Mouse (Mus musculus): ENCODE results near the gene Suv39h2. TPM values are rescaled to one million over a fixed set of nuclear protein-coding genes. Genes with fewer than 3 reads are reported as not detected.

Suv39h2 gene
- polyA plus RNA-seq (2017; shearing (Covaris generic)): 0.89 TPM

GRCm38 (mm10) chr2:3474861-3475283, at the start of gene Suv39h2:
Gene Suv39h2, minus strand, starts transcription at chr2:3475031.

GRCm38 (mm10) chr2:3512552-3513454, 38.0 kb upstream of the Suv39h2 start, which contains the start of the genes Gm45902, Hspa14 and Cdnf:
Gene Gm45902, minus strand, starts transcription at chr2:3512790.
Gene Hspa14, minus strand, starts transcription at chr2:3512814.
Gene Cdnf, plus strand, starts transcription at chr2:3513030.

DNA sequence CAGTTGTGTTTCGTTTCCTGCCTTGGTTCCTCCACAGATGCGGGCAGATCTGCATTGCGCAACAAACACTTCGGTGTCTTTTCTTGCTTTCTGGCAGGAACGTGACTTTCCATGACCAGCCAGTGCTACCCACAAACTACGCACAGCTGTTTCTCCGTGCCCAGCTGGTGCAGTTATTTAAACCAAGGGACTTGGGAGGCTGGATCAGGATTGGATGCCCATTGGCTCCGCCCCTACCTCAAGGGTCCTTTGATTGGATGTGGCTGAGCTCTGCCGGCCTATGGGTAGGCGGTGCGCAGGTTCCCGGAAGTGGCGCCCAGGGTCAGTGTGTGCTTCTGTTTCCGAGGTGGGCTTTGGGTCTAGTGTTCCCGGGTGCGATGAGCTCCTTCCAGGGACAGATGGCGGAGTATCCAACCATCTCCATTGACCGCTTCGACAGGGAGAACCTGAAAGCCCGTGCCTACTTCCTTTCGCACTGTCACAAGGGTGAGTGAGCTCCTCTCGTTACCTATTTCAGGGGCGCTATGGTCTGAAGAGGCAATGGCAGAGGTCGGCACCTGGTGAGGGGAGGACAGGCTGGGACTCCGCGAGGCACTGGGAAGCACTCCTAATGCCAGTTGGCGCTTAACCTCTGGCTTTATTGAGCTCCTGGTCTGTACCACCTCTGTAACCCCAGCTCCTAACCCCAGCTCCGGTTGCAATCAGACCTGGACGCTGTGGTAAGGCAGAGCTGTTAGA, 50.8 kb downstream of the Suv39h2 start, which contains the start of gene Dclre1c:
Gene Dclre1c (plus strand): TSS at position 291 of the 738 bp plus-strand sequence.

GRCm38 (mm10) chr2:3422548-3422947, 52.3 kb downstream of the Suv39h2 start, which contains the start of gene Meig1:
Gene Meig1, minus strand, starts transcription at chr2:3422648.

Other genes starting within 250 kb of the Suv39h2 start
- gene Nmt2, start 190.8 kb downstream of the Suv39h2 start, polyA plus RNA-seq (2017; shearing (Covaris generic)): 13.8 TPM
- 24.5 TPM for gene Rpp38, start 142.4 kb downstream of the Suv39h2 start, polyA plus RNA-seq (2017; shearing (Covaris generic))
- gene Acbd7, start 138.9 kb downstream of the Suv39h2 start, polyA plus RNA-seq (2017; shearing (Covaris generic)): not detected
- not detected for gene Olah, start 77.8 kb downstream of the Suv39h2 start, polyA plus RNA-seq (2017; shearing (Covaris generic))
- gene Meig1, start 52.4 kb downstream of the Suv39h2 start, polyA plus RNA-seq (2017; shearing (Covaris generic)): not detected
- 21.2 TPM for gene Dclre1c, start 50.9 kb downstream of the Suv39h2 start, polyA plus RNA-seq (2017; shearing (Covaris generic))
- 7.6 TPM for gene Gm45902, start 37.8 kb upstream of the Suv39h2 start, polyA plus RNA-seq (2017; shearing (Covaris generic))
- gene Hspa14, start 37.8 kb upstream of the Suv39h2 start, polyA plus RNA-seq (2017; shearing (Covaris generic)): 125 TPM
- gene Cdnf, start 38.0 kb upstream of the Suv39h2 start, polyA plus RNA-seq (2017; shearing (Covaris generic)): 0.26 TPM
- 476 TPM for gene Fam107b, start 95.5 kb upstream of the Suv39h2 start, polyA plus RNA-seq (2017; shearing (Covaris generic))